Mouse (Mus musculus): ENCODE measurements around the gene Tbc1d9.

The Tbc1d9 gene

GRCm38 (mm10) chr8:83178228-83178742 lies 13.1 kb downstream of the Tbc1d9 start:
- DNase-seq: peak; percentile 28 to 30

- no peak for DNase-seq
Measured at GRCm38 (mm10) chr8:83181851-83182482, 16.8 kb downstream of the Tbc1d9 start.

GRCm38 (mm10) chr8:83182784-83183183 lies 17.6 kb downstream of the Tbc1d9 start:
- DNase-seq: no peak

GRCm38 (mm10) chr8:83186376-83186775 lies 21.2 kb downstream of the Tbc1d9 start:
- DNase-seq: no peak

GRCm38 (mm10) chr8:83187363-83187962 lies 22.3 kb downstream of the Tbc1d9 start:
- DNase-seq: no peak

- no peak for DNase-seq
Measured at GRCm38 (mm10) chr8:83189538-83190095, 24.5 kb downstream of the Tbc1d9 start.

- peak; percentile 63 to 68 for DNase-seq
Measured at GRCm38 (mm10) chr8:83196088-83196487, 30.9 kb downstream of the Tbc1d9 start.

GRCm38 (mm10) chr8:83199715-83200114 lies 34.6 kb downstream of the Tbc1d9 start:
- DNase-seq: peak in 1 of 2 experiments; percentile 33

GRCm38 (mm10) chr8:83200191-83201177 lies 35.3 kb downstream of the Tbc1d9 start:
- DNase-seq: peak; percentile 81 to 90

- peak; percentile 72 to 81 for DNase-seq
Measured at GRCm38 (mm10) chr8:83202946-83203345, 37.8 kb downstream of the Tbc1d9 start.

GRCm38 (mm10) chr8:83205907-83206306 lies 40.8 kb downstream of the Tbc1d9 start:
- DNase-seq: no peak

- no peak for DNase-seq
Measured at GRCm38 (mm10) chr8:83209581-83209980, 44.4 kb downstream of the Tbc1d9 start.

GRCm38 (mm10) chr8:83210676-83211075 lies 45.5 kb downstream of the Tbc1d9 start:
- DNase-seq: no peak

GRCm38 (mm10) chr8:83215065-83215464 lies 49.9 kb downstream of the Tbc1d9 start:
- no peak for DNase-seq

GRCm38 (mm10) chr8:83216520-83216919 lies 51.4 kb downstream of the Tbc1d9 start:
- DNase-seq: no peak

GRCm38 (mm10) chr8:83217196-83217595 lies 52.0 kb downstream of the Tbc1d9 start:
- no peak for DNase-seq

- DNase-seq: no peak
Measured at GRCm38 (mm10) chr8:83217891-83218290, 52.7 kb downstream of the Tbc1d9 start.

GRCm38 (mm10) chr8:83219392-83219791 lies 54.2 kb downstream of the Tbc1d9 start:
- peak; percentile 84 to 90 for DNase-seq

- no peak for DNase-seq
Measured at GRCm38 (mm10) chr8:83220746-83221145, 55.6 kb downstream of the Tbc1d9 start.

- no peak for DNase-seq
Measured at GRCm38 (mm10) chr8:83224754-83225416, 59.7 kb downstream of the Tbc1d9 start.

GRCm38 (mm10) chr8:83225598-83225997 lies 60.4 kb downstream of the Tbc1d9 start:
- no peak for DNase-seq

- no peak for DNase-seq
Measured at GRCm38 (mm10) chr8:83227336-83227735, 62.2 kb downstream of the Tbc1d9 start.
